Mouse (Mus musculus) E14TG2a.4 (cell line): ENCODE measurements around the gene Cxcl14.

Source experiments
- H3K27me3 ChIP-seq: 2 replicates; pipeline ENCODE4 v1.6.1; 2014; ENCODE audit warnings: low read length, control low read depth; ENCODE audit not compliant: insufficient read depth
- H3K36me3 ChIP-seq: 2 replicates; pipeline ENCODE4 v1.6.1; 2014; ENCODE audit warnings: low read length, control low read depth; ENCODE audit not compliant: insufficient read depth
- H3K4me1 ChIP-seq: replicated peaks from 2 replicates; pipeline ENCODE4 v1.6.1; 2014; ENCODE audit warnings: low read depth, low read length, control low read depth
- H3K4me3 ChIP-seq: replicated peaks from 2 replicates; pipeline ENCODE4 v1.5.1; 2014; ENCODE audit warnings: mild to moderate bottlenecking, low read length
- H3K9me3 ChIP-seq: 2 replicates; pipeline ENCODE4 v1.6.1; 2014; ENCODE audit warnings: low read length, control low read depth
- CTCF ChIP-seq: conservative IDR thresholded peaks from 2 replicates; pipeline ENCODE4 v1.5.1; 2014; ENCODE audit warnings: low read length
- NANOG ChIP-seq: IDR thresholded peaks from 2 replicates; pipeline ENCODE4 v1.6.1; 2014; ENCODE audit warnings: borderline replicate concordance, low read length, mixed read lengths
- POU5F1 ChIP-seq: IDR thresholded peaks from 2 replicates; pipeline ENCODE4 v1.6.1; 2014; ENCODE audit warnings: low read length, borderline replicate concordance

The Cxcl14 gene

GRCm38 (mm10) chr13:56251924-56252619, 44.3 kb downstream of the Cxcl14 start, which contains the start of gene Neurog1:
Neurog1 (minus strand) TSS chr13:56252163.
- H3K4me1 ChIP-seq, result peaks cover 41% of the 10 kb centered on the region
- TF ChIP-seq POU5F1 (0 out of 2 replicates have a peak, but pooled peaks have one; percentile 46), NANOG (no peak)
- 0 out of 2 replicates have a peak, but pooled peaks cover 3% of the 10 kb centered on the region for H3K9me3 ChIP-seq
- H3K27me3 ChIP-seq, result peaks cover 99% of the 10 kb centered on the region
- H3K36me3 ChIP-seq, result no peaks in the 10 kb centered on the region
- peak within 1 kb of the TSS; percentile 69 for H3K4me3 ChIP-seq

GRCm38 (mm10) chr13:56251176-56251923, 45.0 kb downstream of the Cxcl14 start:
- TF ChIP-seq NANOG, result no peak
- no peak for TF ChIP-seq CTCF
- TF ChIP-seq POU5F1, result no peak
- peak overlapping the region; percentile 69 for H3K4me3 ChIP-seq
- H3K27me3 ChIP-seq, result peaks cover 99% of the 10 kb centered on the region
- H3K36me3 ChIP-seq, result no peaks in the 10 kb centered on the region
- 0 out of 2 replicates have a peak, but pooled peaks cover 3% of the 10 kb centered on the region for H3K9me3 ChIP-seq
- H3K4me1 ChIP-seq, result peaks cover 34% of the 10 kb centered on the region

GRCm38 (mm10) chr13:56250551-56251161, 45.7 kb downstream of the Cxcl14 start:
- peaks cover 99% of the 10 kb centered on the region for H3K27me3 ChIP-seq
- no peak for TF ChIP-seq NANOG
- TF ChIP-seq CTCF, result no peak
- TF ChIP-seq POU5F1, result no peak
- H3K4me3 ChIP-seq, result peak overlapping the region; percentile 69
- peaks cover 32% of the 10 kb centered on the region for H3K4me1 ChIP-seq
- H3K9me3 ChIP-seq, result 0 out of 2 replicates have a peak, but pooled peaks cover 3% of the 10 kb centered on the region
- no peaks in the 10 kb centered on the region for H3K36me3 ChIP-seq

- Histone ChIP-seq H3K9me3 (no peaks in the 10 kb centered on the region), H3K4me1 (peaks cover 32% of the 10 kb centered on the region), H3K36me3 (no peaks in the 10 kb centered on the region), H3K4me3 (no peak overlapping the region), H3K27me3 (peaks cover 94% of the 10 kb centered on the region)
- TF ChIP-seq POU5F1 (no peak), CTCF (no peak), NANOG (no peak)
Measured at GRCm38 (mm10) chr13:56249593-56250341, 46.6 kb downstream of the Cxcl14 start.

- peaks cover 8% of the 10 kb centered on the region for H3K9me3 ChIP-seq
- TF ChIP-seq NANOG (no peak), CTCF (peak; percentile 44)
- no peaks in the 10 kb centered on the region for H3K4me1 ChIP-seq
- H3K4me3 ChIP-seq, result no peak overlapping the region
- no peaks in the 10 kb centered on the region for H3K36me3 ChIP-seq
- H3K27me3 ChIP-seq, result peaks cover 53% of the 10 kb centered on the region
Measured at GRCm38 (mm10) chr13:56243104-56243503, 53.2 kb downstream of the Cxcl14 start.

GRCm38 (mm10) chr13:56240012-56240770, 56.2 kb downstream of the Cxcl14 start:
- H3K27me3 ChIP-seq, result peaks cover 34% of the 10 kb centered on the region
- no peak for TF ChIP-seq NANOG
- no peak for TF ChIP-seq CTCF
- TF ChIP-seq POU5F1, result no peak
- peaks cover 16% of the 10 kb centered on the region for H3K4me1 ChIP-seq
- H3K4me3 ChIP-seq, result no peak overlapping the region
- H3K9me3 ChIP-seq, result peaks cover 8% of the 10 kb centered on the region
- no peaks in the 10 kb centered on the region for H3K36me3 ChIP-seq
